In the genomic region with DNA sequence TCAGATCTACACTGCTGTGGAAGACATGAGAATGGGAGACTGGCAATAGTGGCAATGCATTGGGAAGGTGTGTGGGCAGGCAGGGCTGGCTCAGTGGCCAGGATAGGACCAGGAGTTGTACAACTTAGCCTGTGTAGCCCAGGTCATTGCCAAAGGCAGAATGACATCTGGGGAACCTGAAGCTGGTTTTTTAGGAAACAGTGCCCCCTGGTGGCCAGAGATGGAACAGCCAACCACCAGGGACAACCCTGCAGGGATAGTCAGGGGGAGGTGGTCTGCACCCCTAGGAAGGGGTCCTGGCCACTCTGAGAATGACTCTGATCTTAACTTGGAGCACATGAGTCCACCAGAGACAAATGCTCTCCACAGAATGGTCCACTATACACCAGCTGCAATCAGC, we compare ENCODE assay signal across 8 mouse cellular contexts. TPM values are rescaled to one million over a fixed set of nuclear protein-coding genes. Genes with fewer than 3 reads are reported as not detected.
DNase-seq lines count a peak whose midpoint lies in the region; TF ChIP-seq lines count a peak whose summit lies in the region.

No protein-coding gene starts in this region.

- no peaks in the 10 kb centered on the region for H3K36me3 ChIP-seq in MEL (ENCODE audit: control insufficient read depth in 1 of 2, insufficient read depth in 2 of 2, low read length in 2 of 2)

- no peak for TF ChIP-seq EP300 in MEL (IDR thresholded peaks at IDR 0.05; ENCODE audit: low read depth in 1 of 2, low read length in 2 of 2)

- TF ChIP-seq RAD21 in MEL (IDR thresholded peaks at IDR 0.05; ENCODE audit: low read depth, low read length) = peak; percentile 88

- H3K9ac ChIP-seq in MEL (ENCODE audit: control insufficient read depth, low read depth, low read length, poor library complexity, severe bottlenecking) = no peak overlapping the region

- H3K4me1 ChIP-seq in MEL (ENCODE audit: control insufficient read depth in 1 of 2, insufficient read depth in 2 of 2, low read length in 2 of 2) = no peaks in the 10 kb centered on the region

- TF ChIP-seq POLR2A in MEL (IDR thresholded peaks at IDR 0.05; ENCODE audit: control insufficient read depth in 1 of 2, insufficient read depth in 1 of 2, low read depth in 1 of 2, low read length in 2 of 2, poor library complexity in 1 of 2) = 0 out of 4 replicates have a peak, but pooled peaks of 1 of the 2 experiments have one; percentile 25

- H3K4me3 ChIP-seq in MEL (ENCODE audit: control insufficient read depth in 1 of 2, insufficient read depth in 1 of 2, low read depth in 2 of 2, low read length in 2 of 2) = no peak overlapping the region

- H3K9me3 ChIP-seq in MEL (replicated peaks; ENCODE audit: insufficient read depth, low read length) = no peaks in the 10 kb centered on the region

- no peaks in the 10 kb centered on the region for H3K27me3 ChIP-seq in MEL (ENCODE audit: control insufficient read depth in 1 of 2, insufficient read depth in 2 of 2, low read length in 2 of 2)

- no peaks in the 10 kb centered on the region for H3K79me2 ChIP-seq in MEL (ENCODE audit: control insufficient read depth, insufficient read depth, low read length, poor library complexity)

- no peak overlapping the region for H3K27ac ChIP-seq in MEL (ENCODE audit: control insufficient read depth, low read depth, low read length)

- peak; percentile 53 for DNase-seq in cerebellum, adult 11 months
- no peak for DNase-seq in cerebellum, adult 11-12 months
- peak; percentile 66 for DNase-seq in MEL (ENCODE audit: low read depth, low spot score)
- DNase-seq in cerebellum, postnatal 4 days (ENCODE audit: low spot score in 2 of 2) = peak; percentile 69 to 84
- DNase-seq in gastrocnemius, postnatal 10 days = peak; percentile 77
- peak; percentile 71 for DNase-seq in kidney, postnatal 25 days
- peak; percentile 69 for DNase-seq in lung, postnatal 36 days
- DNase-seq in right cerebral cortex, postnatal 25 days = peak; percentile 42

- TF ChIP-seq CTCF in MEL (IDR thresholded peaks at IDR 0.05 in 2 of 3, conservative IDR thresholded peaks at IDR 0.05 in 1 of 3; ENCODE audit: control insufficient read depth in 1 of 3, insufficient read depth in 1 of 3, low read depth in 2 of 3, low read length in 3 of 3, poor library complexity in 1 of 3, severe bottlenecking in 1 of 3) = peak; percentile 89 to 96 (median 92)

TF ChIP-seq in MEL, 35 proteins besides CTCF, POLR2A, EP300 and RAD21:
- TF ChIP-seq NELFE (IDR thresholded peaks at IDR 0.05; ENCODE audit: low read depth, low read length) (no peak), SMC3 (IDR thresholded peaks at IDR 0.05; ENCODE audit: low read depth, low read length) (peak; percentile 82), TAL1 (IDR thresholded peaks at IDR 0.05; ENCODE audit: low read length) (no peak), TCF12 (IDR thresholded peaks at IDR 0.05; ENCODE audit: low read depth, low read length) (no peak), MYB (IDR thresholded peaks at IDR 0.05; ENCODE audit: low read depth, low read length) (no peak), ZC3H11A (IDR thresholded peaks at IDR 0.05; ENCODE audit: low read depth, low read length) (peak; percentile 79)

RNA-seq across cellular contexts. Expression of gene Micall2, which starts 14.4 kb away (rescaled TPM):
- 3.3 and 5.4 TPM in 2 replicates for total RNA-seq in MEL (2012; rRNA removed)
- 10 to 100 TPM in 1 of 2 experiments, not detected in 1; 17.6 TPM for polyA plus RNA-seq in MEL (2012; ENCODE audit: insufficient read depth in 1 of 2, insufficient read length in 2 of 2, low read depth in 1 of 2, low replicate concordance in 2 of 2, missing spikeins in 1 of 2)
- 1 to 10 TPM; 3.8 to 5.7 TPM for total RNA-seq in gastrocnemius, postnatal 10 days (2021)

RNA-seq across cellular contexts. Expression of gene Ints1, which starts 24.9 kb away (rescaled TPM):
- total RNA-seq in MEL (2012; rRNA removed) = 77.9 and 82.5 TPM in 2 replicates
- 10 to 100 TPM in 1 of 2 experiments, not detected in 1; 89.2 TPM for polyA plus RNA-seq in MEL (2012; ENCODE audit: insufficient read depth in 1 of 2, insufficient read length in 2 of 2, low read depth in 1 of 2, low replicate concordance in 2 of 2, missing spikeins in 1 of 2)
- total RNA-seq in gastrocnemius, postnatal 10 days (2021) = 10 to 100 TPM; 36.4 to 36.7 TPM

RNA-seq across cellular contexts. Expression of gene Mafk, which starts 40.8 kb away (rescaled TPM):
- total RNA-seq in MEL (2012; rRNA removed) = 43.6 and 62.1 TPM in 2 replicates
- 10 to 100 TPM in 1 of 2 experiments, not detected in 1; 56.5 TPM for polyA plus RNA-seq in MEL (2012; ENCODE audit: insufficient read depth in 1 of 2, insufficient read length in 2 of 2, low read depth in 1 of 2, low replicate concordance in 2 of 2, missing spikeins in 1 of 2)
- total RNA-seq in gastrocnemius, postnatal 10 days (2021) = 1 to 10 TPM; 8.8 to 9.6 TPM
